Mouse (Mus musculus) T-helper 2 cell (primary cell): ENCODE measurements around the gene Gramd4.

Experiments
- in situ Hi-C: fragments of 300-600 bp; cut with MboI, MseI; formaldehyde crosslinking; loops from one replicate; pipeline ENCODE4 v1.15.1; 2025; ENCODE audit warnings: high pct_unique_total_duplicates

The Gramd4 gene

GRCm38 (mm10) chr15:86050170-86050743 lies 7.2 kb upstream of the Gramd4 start:
- in situ Hi-C loops = loop anchor here (5.0 kb wide), 1 partner anchor 87 kb away; no protein-coding TSS in a partner anchor

- in situ Hi-C loops = loop anchor here (5.0 kb wide), 1 partner anchor 86 kb away; no protein-coding TSS in a partner anchor
These were observed 6.3 kb upstream of the Gramd4 start for GRCm38 (mm10) chr15:86051152-86051551.

GRCm38 (mm10) chr15:86051878-86052478 lies 5.5 kb upstream of the Gramd4 start:
- in situ Hi-C loops = loop anchor here (5.0 kb wide), 1 partner anchor 85 kb away; no protein-coding TSS in a partner anchor

GRCm38 (mm10) chr15:86053890-86054536 lies 3.5 kb upstream of the Gramd4 start:
- in situ Hi-C loops = loop anchor here (5.0 kb wide), 1 partner anchor 83 kb away; no protein-coding TSS in a partner anchor

- in situ Hi-C loops = loop anchor here (5.0 kb wide), 1 partner anchor 82 kb away; no protein-coding TSS in a partner anchor
These were observed 2.6 kb upstream of the Gramd4 start for GRCm38 (mm10) chr15:86054861-86055260.

GRCm38 (mm10) chr15:86056221-86056760 lies 1.2 kb upstream of the Gramd4 start:
- in situ Hi-C loops = no loop called here

GRCm38 (mm10) chr15:86057908-86058307 lies 413 bp downstream of the Gramd4 start:
- in situ Hi-C loops = no loop called here

- in situ Hi-C loops = no loop called here
These were observed 960 bp downstream of the Gramd4 start for GRCm38 (mm10) chr15:86058394-86058915.

- in situ Hi-C loops = no loop called here
These were observed 1.7 kb downstream of the Gramd4 start for GRCm38 (mm10) chr15:86058931-86059834.

- in situ Hi-C loops = no loop called here
These were observed 2.4 kb downstream of the Gramd4 start for GRCm38 (mm10) chr15:86059835-86060380.

GRCm38 (mm10) chr15:86060581-86060980 lies 3.1 kb downstream of the Gramd4 start:
- in situ Hi-C loops = no loop called here

- in situ Hi-C loops = no loop called here
These were observed 3.7 kb downstream of the Gramd4 start for GRCm38 (mm10) chr15:86061221-86061620.

- in situ Hi-C loops = no loop called here
These were observed 4.5 kb downstream of the Gramd4 start for GRCm38 (mm10) chr15:86061848-86062481.

- in situ Hi-C loops = no loop called here
These were observed 6.8 kb downstream of the Gramd4 start for GRCm38 (mm10) chr15:86064191-86064849.

- in situ Hi-C loops = loop anchor here (5.0 kb wide), 1 partner anchor 43 kb away; no protein-coding TSS in a partner anchor
These were observed 7.3 kb downstream of the Gramd4 start for GRCm38 (mm10) chr15:86064850-86065229.

- in situ Hi-C loops = loop anchor here (5.0 kb wide), 1 partner anchor 43 kb away; no protein-coding TSS in a partner anchor
These were observed 7.9 kb downstream of the Gramd4 start for GRCm38 (mm10) chr15:86065367-86065766.

- in situ Hi-C loops = loop anchor here (5.0 kb wide), 1 partner anchor 45 kb away; no protein-coding TSS in a partner anchor
These were observed 9.5 kb downstream of the Gramd4 start for GRCm38 (mm10) chr15:86066836-86067580.

GRCm38 (mm10) chr15:86067581-86067910 lies 10.1 kb downstream of the Gramd4 start:
- in situ Hi-C loops = loop anchor here (5.0 kb wide), 1 partner anchor 45 kb away; no protein-coding TSS in a partner anchor
